Mouse (Mus musculus) forebrain, embryonic 16.5 days (tissue): ENCODE data around the gene Dlgap1. TPM values are rescaled to one million over a fixed set of nuclear protein-coding genes. Genes with fewer than 3 reads are reported as not detected.

ENCODE experiments used
- ATAC-seq: fragments of 200-750 bp; cut with Nextera tagmentation; 2 replicates; pipeline ENCODE4 v1.8.0; 2017; ENCODE audit warnings: mild to moderate bottlenecking, moderate library complexity
- H3K27ac ChIP-seq: fragments of 300-500 bp; sonication (generic); 2 replicates; pipeline ENCODE4 v1.5.1; 2014; ENCODE audit warnings: low read length, control low read depth
- H3K27me3 ChIP-seq: fragments of 300-500 bp; sonication (generic); replicated peaks from 2 replicates; pipeline ENCODE4 v1.6.1; 2014; ENCODE audit warnings: low read length; ENCODE audit not compliant: control insufficient read depth, insufficient read depth
- H3K36me3 ChIP-seq: fragments of 300-500 bp; sonication (generic); 2 replicates; pipeline ENCODE4 v1.6.1; 2014; ENCODE audit not compliant: control insufficient read depth, insufficient read depth
- H3K4me1 ChIP-seq: fragments of 300-500 bp; sonication (generic); replicated peaks from 2 replicates; pipeline ENCODE4 v1.6.1; 2014; ENCODE audit warnings: low read length; ENCODE audit not compliant: control insufficient read depth, insufficient read depth
- H3K4me2 ChIP-seq: fragments of 300-500 bp; sonication (generic); 2 replicates; pipeline ENCODE4 v1.6.1; 2014; ENCODE audit warnings: mild to moderate bottlenecking, low read length, control low read depth
- H3K4me3 ChIP-seq: fragments of 300-500 bp; sonication (generic); replicated peaks from 2 replicates; pipeline ENCODE4 v1.5.1; 2014; ENCODE audit warnings: mild to moderate bottlenecking, low read length, control low read depth
- H3K9ac ChIP-seq: fragments of 300-500 bp; sonication (generic); replicated peaks from 2 replicates; pipeline ENCODE4 v1.6.1; 2014; ENCODE audit warnings: low read depth, low read length, control low read depth
- H3K9me3 ChIP-seq: fragments of 300-500 bp; sonication (generic); 2 replicates; pipeline ENCODE4 v1.6.1; 2016; ENCODE audit warnings: low read length; ENCODE audit not compliant: control insufficient read depth
- WGBS: fragments of 180-500 bp; shearing (Covaris S2); extraction: QIAGEN DNeasy Blood & Tissue Kit; methylation state at CpG from one replicate; pipeline ENCODE4 v1.1.7; 2014; 5-methylcytosine and 5-hydroxymethylcytosine counted together
- polyA plus RNA-seq: library from polyadenylated mRNA; unstranded; fragments of >200 nt; fragmentation: Nextera tagmentation; extraction: Ambion mirVana; gene quantifications from 2 replicates; pipeline ENCODE4 v1.2.1, GENCODE M21; 2015

Gene Dlgap1
- polyA plus RNA-seq, 1 experiment from 2014 or later = 47.2 TPM

GRCm38 (mm10) chr17:70256371-70256770 lies 287.5 kb downstream of the Dlgap1 start:
- peak; percentile 31; the same call in 1 of the 2 replicates for ATAC-seq
- H3K4me3 ChIP-seq = no peak overlapping the region
- H3K4me2 ChIP-seq = no peak overlapping the region
- no peaks in the 10 kb centered on the region for H3K4me1 ChIP-seq
- H3K9me3 ChIP-seq = no peaks in the 10 kb centered on the region
- H3K27ac ChIP-seq = no peak overlapping the region
- H3K27me3 ChIP-seq = no peaks in the 10 kb centered on the region
- no peak overlapping the region for H3K9ac ChIP-seq
- no peaks in the 10 kb centered on the region for H3K36me3 ChIP-seq
- 65% methylated on average over 4 of the region's 4 CpGs for WGBS

GRCm38 (mm10) chr17:70263156-70263555 lies 294.3 kb downstream of the Dlgap1 start:
- 51% methylated on average over 3 of the region's 3 CpGs for WGBS

GRCm38 (mm10) chr17:70272125-70272524 lies 303.3 kb downstream of the Dlgap1 start:
- H3K9ac ChIP-seq = no peak overlapping the region

More at GRCm38 (mm10) chr17:70263156-70263555, 294.3 kb downstream of the Dlgap1 start:
- Histone ChIP-seq H3K4me2 (no peak overlapping the region), H3K4me3 (no peak overlapping the region), H3K27ac (no peak overlapping the region), H3K9me3 (no peaks in the 10 kb centered on the region), H3K36me3 (no peaks in the 10 kb centered on the region), H3K9ac (no peak overlapping the region), H3K4me1 (no peaks in the 10 kb centered on the region), H3K27me3 (no peaks in the 10 kb centered on the region)
- ATAC-seq = no peak

GRCm38 (mm10) chr17:70287708-70288107 lies 318.8 kb downstream of the Dlgap1 start:
- no peaks in the 10 kb centered on the region for H3K9me3 ChIP-seq
- ATAC-seq = no peak
- H3K27me3 ChIP-seq = no peaks in the 10 kb centered on the region
- H3K4me2 ChIP-seq = no peak overlapping the region
- H3K4me3 ChIP-seq = no peak overlapping the region
- H3K4me1 ChIP-seq = no peaks in the 10 kb centered on the region
- 98% methylated on average over 2 of the region's 2 CpGs for WGBS
- no peaks in the 10 kb centered on the region for H3K36me3 ChIP-seq
- H3K27ac ChIP-seq = no peak overlapping the region
- no peak overlapping the region for H3K9ac ChIP-seq

More at GRCm38 (mm10) chr17:70272125-70272524, 303.3 kb downstream of the Dlgap1 start:
- Histone ChIP-seq H3K36me3 (no peaks in the 10 kb centered on the region), H3K9me3 (no peaks in the 10 kb centered on the region), H3K27me3 (no peaks in the 10 kb centered on the region), H3K4me2 (no peak overlapping the region), H3K4me1 (no peaks in the 10 kb centered on the region), H3K4me3 (no peak overlapping the region), H3K27ac (no peak overlapping the region)
- ATAC-seq = no peak
- WGBS = 79% methylated on average over 2 of the region's 2 CpGs

GRCm38 (mm10) chr17:70294106-70294505 lies 325.2 kb downstream of the Dlgap1 start:
- ATAC-seq = peak; percentile 88
- 58% methylated on average over 7 of the region's 7 CpGs for WGBS
- peaks cover 6% of the 10 kb centered on the region for H3K4me1 ChIP-seq

GRCm38 (mm10) chr17:70301941-70302478 lies 333.1 kb downstream of the Dlgap1 start:
- Histone ChIP-seq H3K4me3 (no peak overlapping the region), H3K9ac (no peak overlapping the region), H3K27ac (no peak overlapping the region), H3K9me3 (no peaks in the 10 kb centered on the region), H3K36me3 (no peaks in the 10 kb centered on the region), H3K4me1 (0 out of 2 replicates have a peak, but pooled peaks cover 5% of the 10 kb centered on the region), H3K4me2 (no peak overlapping the region), H3K27me3 (no peaks in the 10 kb centered on the region)
- peak; percentile 47; the same call in 1 of the 2 replicates for ATAC-seq
- WGBS = 62% methylated on average over 9 of the region's 9 CpGs

More at GRCm38 (mm10) chr17:70294106-70294505, 325.2 kb downstream of the Dlgap1 start:
- H3K27me3 ChIP-seq = no peaks in the 10 kb centered on the region
- no peaks in the 10 kb centered on the region for H3K9me3 ChIP-seq
- no peaks in the 10 kb centered on the region for H3K36me3 ChIP-seq
- no peak overlapping the region; the same call in 1 of the 2 replicates for H3K27ac ChIP-seq
- H3K4me2 ChIP-seq = no peak overlapping the region
- H3K4me3 ChIP-seq = no peak overlapping the region
- H3K9ac ChIP-seq = no peak overlapping the region

GRCm38 (mm10) chr17:70302656-70303055 lies 333.8 kb downstream of the Dlgap1 start:
- WGBS = 52% methylated on average over 2 of the region's 2 CpGs

GRCm38 (mm10) chr17:70305021-70305420 lies 336.1 kb downstream of the Dlgap1 start:
- Histone ChIP-seq H3K4me3 (no peak overlapping the region), H3K27ac (no peak overlapping the region), H3K27me3 (no peaks in the 10 kb centered on the region), H3K4me2 (no peak overlapping the region), H3K4me1 (0 out of 2 replicates have a peak, but pooled peaks cover 5% of the 10 kb centered on the region), H3K9ac (no peak overlapping the region), H3K36me3 (no peaks in the 10 kb centered on the region), H3K9me3 (no peaks in the 10 kb centered on the region)
- no peak for ATAC-seq
- 75% methylated on average over 5 of the region's 5 CpGs for WGBS

More at GRCm38 (mm10) chr17:70302656-70303055, 333.8 kb downstream of the Dlgap1 start:
- no peaks in the 10 kb centered on the region for H3K9me3 ChIP-seq
- H3K36me3 ChIP-seq = no peaks in the 10 kb centered on the region
- no peaks in the 10 kb centered on the region for H3K27me3 ChIP-seq
- ATAC-seq = peak; percentile 61
- H3K27ac ChIP-seq = no peak overlapping the region
- no peak overlapping the region for H3K4me3 ChIP-seq
- H3K4me2 ChIP-seq = no peak overlapping the region
- H3K9ac ChIP-seq = no peak overlapping the region
- 0 out of 2 replicates have a peak, but pooled peaks cover 5% of the 10 kb centered on the region for H3K4me1 ChIP-seq

- Histone ChIP-seq H3K4me1 (0 out of 2 replicates have a peak, but pooled peaks cover under 1% of the 10 kb centered on the region), H3K27ac (peak overlapping the region; percentile 3; the same call in 1 of the 2 replicates), H3K4me3 (no peak overlapping the region), H3K36me3 (no peaks in the 10 kb centered on the region), H3K9me3 (no peaks in the 10 kb centered on the region), H3K4me2 (no peak overlapping the region), H3K27me3 (no peaks in the 10 kb centered on the region), H3K9ac (no peak overlapping the region)
- 75% methylated on average over 11 of the region's 11 CpGs for WGBS
- peak; percentile 31; the same call in 1 of the 2 replicates for ATAC-seq
Observed at GRCm38 (mm10) chr17:70307418-70308176, 338.7 kb downstream of the Dlgap1 start.
